Mouse (Mus musculus): ENCODE data around the gene Pcdh7. TPM values are rescaled to one million over a fixed set of nuclear protein-coding genes. Genes with fewer than 3 reads are reported as not detected.

Pcdh7 gene
- polyA plus RNA-seq, 1 experiment from 2014 or later, result 5.8 TPM

DNA sequence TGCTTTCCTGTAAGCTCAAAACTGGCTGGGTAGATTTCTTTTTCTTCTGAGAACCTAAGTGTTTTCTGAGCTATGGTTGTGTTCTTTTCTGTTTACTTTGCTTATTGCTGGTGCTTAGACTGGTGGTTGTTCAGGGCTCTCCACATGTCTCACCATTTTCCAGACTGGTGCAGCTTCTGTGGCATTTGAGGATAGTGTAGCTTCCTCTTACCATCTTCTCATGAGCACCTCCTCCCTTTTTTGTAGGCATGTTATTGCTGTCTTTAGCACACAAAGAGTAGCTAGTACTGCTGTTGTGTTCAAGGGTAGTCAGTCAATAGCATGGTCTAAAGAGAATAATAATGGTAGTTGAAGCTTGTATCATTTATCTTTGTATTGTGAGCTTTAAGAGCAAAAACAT is 62.2 kb downstream of the Pcdh7 start:
- no peaks in the 10 kb centered on the region for H3K27me3 ChIP-seq (replicated peaks)
- H3K4me2 ChIP-seq (replicated peaks), result no peak overlapping the region
- no peaks in the 10 kb centered on the region for H3K36me3 ChIP-seq
- H3K9me3 ChIP-seq, result no peaks in the 10 kb centered on the region
- no peak overlapping the region for H3K4me3 ChIP-seq (replicated peaks)
- no peak overlapping the region for H3K9ac ChIP-seq
- no peak overlapping the region for H3K27ac ChIP-seq
- ATAC-seq, result no peak
- no peaks in the 10 kb centered on the region for H3K4me1 ChIP-seq (replicated peaks)

DNA sequence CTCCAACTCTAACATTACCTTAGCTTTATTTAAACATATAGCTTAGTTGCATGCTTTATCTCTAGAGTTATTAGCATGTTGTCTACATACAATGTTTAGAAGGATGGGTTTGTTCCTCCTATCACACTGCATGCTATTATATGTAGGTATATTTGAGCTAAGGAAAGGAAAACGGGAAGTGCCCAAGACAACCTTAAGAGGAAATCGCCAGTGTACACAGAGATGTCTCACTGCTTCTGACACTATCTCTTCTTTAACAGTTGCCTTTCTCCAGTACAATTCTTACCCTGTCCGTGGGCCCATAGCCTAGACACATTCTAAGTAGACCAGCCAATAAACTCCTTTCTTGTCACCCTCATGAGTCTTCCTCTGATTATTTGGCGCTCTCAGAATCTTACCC is 62.8 kb downstream of the Pcdh7 start:
- H3K4me3 ChIP-seq (replicated peaks), result no peak overlapping the region
- H3K9me3 ChIP-seq, result no peaks in the 10 kb centered on the region
- ATAC-seq, result no peak
- H3K9ac ChIP-seq, result no peak overlapping the region
- H3K27ac ChIP-seq, result no peak overlapping the region
- no peak overlapping the region for H3K4me2 ChIP-seq (replicated peaks)
- H3K27me3 ChIP-seq (replicated peaks), result no peaks in the 10 kb centered on the region
- WGBS, result 90% methylated on average over 4 of the region's 4 CpGs
- H3K4me1 ChIP-seq (replicated peaks), result no peaks in the 10 kb centered on the region
- no peaks in the 10 kb centered on the region for H3K36me3 ChIP-seq

DNA sequence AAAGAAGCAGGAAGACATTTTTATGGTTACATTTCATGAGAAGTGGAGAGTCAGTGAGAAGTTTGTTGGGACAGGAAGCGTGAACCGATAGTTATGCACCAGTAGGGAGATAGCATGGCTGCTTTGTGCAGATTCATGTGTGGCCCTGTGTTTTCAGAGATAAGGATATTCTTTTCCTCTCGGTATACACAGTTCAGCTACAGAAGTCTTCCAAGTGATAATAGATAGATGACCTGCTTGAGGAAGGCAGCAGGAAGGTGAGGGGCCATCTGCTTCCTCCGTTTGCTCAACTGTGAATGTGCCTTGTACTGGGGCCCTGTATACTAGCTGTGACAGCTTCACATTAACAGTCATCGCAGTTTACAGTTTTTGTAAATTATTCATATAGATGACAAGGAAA is 64.2 kb downstream of the Pcdh7 start:
- no peak overlapping the region for H3K4me3 ChIP-seq (replicated peaks)
- H3K9ac ChIP-seq, result no peak overlapping the region
- H3K4me2 ChIP-seq (replicated peaks), result no peak overlapping the region
- 57% methylated on average over 5 of the region's 5 CpGs for WGBS
- peak; percentile 72; the same call in 1 of the 2 replicates for ATAC-seq
- H3K27ac ChIP-seq, result no peak overlapping the region
- H3K36me3 ChIP-seq, result no peaks in the 10 kb centered on the region
- H3K27me3 ChIP-seq (replicated peaks), result no peaks in the 10 kb centered on the region
- no peaks in the 10 kb centered on the region for H3K4me1 ChIP-seq (replicated peaks)
- H3K9me3 ChIP-seq, result no peaks in the 10 kb centered on the region

- 84% methylated on average over 3 of the region's 3 CpGs for whole genome bisulfite sequencing
- Histone ChIP-seq H3K9me3 (no peaks in the 10 kb centered on the region), H3K27ac (no peak overlapping the region), H3K4me1 (replicated peaks) (no peaks in the 10 kb centered on the region), H3K9ac (no peak overlapping the region), H3K27me3 (replicated peaks) (no peaks in the 10 kb centered on the region), H3K4me3 (replicated peaks) (no peak overlapping the region), H3K36me3 (no peaks in the 10 kb centered on the region), H3K4me2 (replicated peaks) (no peak overlapping the region)
- no peak for ATAC-seq
These were observed 64.8 kb downstream of the Pcdh7 start for GRCm38 (mm10) chr5:57782546-57782945.

DNA sequence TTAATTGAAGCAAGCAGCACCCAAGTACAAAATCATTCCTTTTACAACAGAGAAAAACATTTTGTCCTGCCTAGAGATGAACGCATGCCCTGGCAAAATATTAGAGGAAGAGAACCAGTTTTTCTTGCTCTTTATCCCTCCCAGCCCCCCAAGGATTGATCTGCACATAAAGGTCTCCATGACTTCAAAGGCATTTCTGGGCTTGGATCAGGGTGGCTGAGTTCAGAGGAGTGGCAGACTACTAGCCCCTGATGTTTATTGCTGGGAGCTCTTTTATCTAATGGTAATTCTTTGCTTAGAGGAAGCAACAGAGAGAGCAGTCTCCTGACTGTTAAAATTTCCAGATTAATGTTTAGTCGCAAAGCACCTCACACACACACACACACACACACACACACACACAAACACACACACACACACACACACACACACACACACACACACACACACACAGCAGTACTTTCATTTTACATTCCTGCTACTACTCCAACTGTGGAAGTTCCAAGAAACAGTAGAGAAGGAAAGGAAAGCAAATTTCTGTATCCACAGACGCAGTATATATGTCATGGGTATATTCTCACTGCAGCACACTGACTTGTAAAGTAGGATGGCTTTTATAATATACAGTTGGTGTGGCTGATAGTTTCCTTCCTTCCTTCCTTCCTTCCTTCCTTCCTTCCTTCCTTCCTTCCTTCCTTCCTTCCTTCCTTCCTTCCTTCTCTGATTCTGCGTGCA is 71.2 kb downstream of the Pcdh7 start:
- no peaks in the 10 kb centered on the region for H3K9me3 ChIP-seq
- 45% methylated on average over 4 of the region's 4 CpGs for WGBS
- no peak overlapping the region for H3K4me2 ChIP-seq (replicated peaks)
- no peak overlapping the region for H3K27ac ChIP-seq
- ATAC-seq, result peak; percentile 93
- H3K27me3 ChIP-seq (replicated peaks), result no peaks in the 10 kb centered on the region
- H3K4me3 ChIP-seq (replicated peaks), result no peak overlapping the region
- no peak overlapping the region for H3K9ac ChIP-seq
- H3K4me1 ChIP-seq (replicated peaks), result no peaks in the 10 kb centered on the region
- H3K36me3 ChIP-seq, result no peaks in the 10 kb centered on the region

GRCm38 (mm10) chr5:57796337-57796736 is 78.6 kb downstream of the Pcdh7 start:
- no peak for ATAC-seq
- Histone ChIP-seq H3K9ac (no peak overlapping the region), H3K9me3 (no peaks in the 10 kb centered on the region)

GRCm38 (mm10) chr5:57797951-57798670 is 80.3 kb downstream of the Pcdh7 start:
- no peak overlapping the region for H3K4me2 ChIP-seq (replicated peaks)
- H3K27me3 ChIP-seq (replicated peaks), result no peaks in the 10 kb centered on the region
- no peak overlapping the region for H3K4me3 ChIP-seq (replicated peaks)
- H3K36me3 ChIP-seq, result no peaks in the 10 kb centered on the region
- H3K4me1 ChIP-seq (replicated peaks), result no peaks in the 10 kb centered on the region
- no peak for ATAC-seq
- H3K27ac ChIP-seq, result no peak overlapping the region
- WGBS, result 70% methylated on average over 7 of the region's 7 CpGs
- no peaks in the 10 kb centered on the region for H3K9me3 ChIP-seq
- no peak overlapping the region for H3K9ac ChIP-seq

More at GRCm38 (mm10) chr5:57796337-57796736, 78.6 kb downstream of the Pcdh7 start:
- Histone ChIP-seq H3K4me3 (replicated peaks) (no peak overlapping the region), H3K4me1 (replicated peaks) (no peaks in the 10 kb centered on the region), H3K36me3 (no peaks in the 10 kb centered on the region), H3K4me2 (replicated peaks) (no peak overlapping the region), H3K27me3 (replicated peaks) (no peaks in the 10 kb centered on the region), H3K27ac (no peak overlapping the region)

DNA sequence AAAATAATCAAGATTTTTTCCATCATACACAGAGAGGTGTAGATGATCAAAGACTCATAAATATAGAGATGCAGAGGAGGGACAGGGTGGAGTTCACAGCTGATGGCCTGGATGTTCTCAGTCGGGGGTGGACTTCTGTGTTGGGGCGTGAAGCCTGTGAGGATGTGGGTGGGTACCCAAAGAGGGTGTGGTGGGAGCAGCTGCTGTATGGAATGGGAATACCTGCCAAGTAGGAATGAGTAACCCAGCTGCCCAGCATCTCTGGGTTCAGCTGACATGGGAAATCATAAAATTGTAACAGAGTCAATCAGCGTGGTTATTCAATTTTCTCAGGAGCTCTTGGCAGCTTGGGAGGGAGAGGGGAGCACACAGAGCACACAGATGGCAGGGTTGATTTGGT is 85.3 kb downstream of the Pcdh7 start:
- H3K4me1 ChIP-seq (replicated peaks), result no peaks in the 10 kb centered on the region
- no peaks in the 10 kb centered on the region for H3K36me3 ChIP-seq
- no peaks in the 10 kb centered on the region for H3K27me3 ChIP-seq (replicated peaks)
- no peak for ATAC-seq
- H3K9me3 ChIP-seq, result no peaks in the 10 kb centered on the region
- H3K4me2 ChIP-seq (replicated peaks), result no peak overlapping the region
- no peak overlapping the region for H3K4me3 ChIP-seq (replicated peaks)
- no peak overlapping the region for H3K27ac ChIP-seq
- WGBS, result 81% methylated on average over 3 of the region's 3 CpGs
- no peak overlapping the region for H3K9ac ChIP-seq

- WGBS, result 83% methylated on average over 5 of the region's 5 CpGs
- Histone ChIP-seq H3K9me3 (no peaks in the 10 kb centered on the region), H3K4me3 (replicated peaks) (no peak overlapping the region), H3K36me3 (no peaks in the 10 kb centered on the region), H3K9ac (no peak overlapping the region), H3K27ac (no peak overlapping the region), H3K4me2 (replicated peaks) (no peak overlapping the region), H3K27me3 (replicated peaks) (no peaks in the 10 kb centered on the region), H3K4me1 (replicated peaks) (no peaks in the 10 kb centered on the region)
- no peak for ATAC-seq
These were observed 86.1 kb downstream of the Pcdh7 start for GRCm38 (mm10) chr5:57803890-57804289.

- ATAC-seq, result no peak
- H3K4me2 ChIP-seq (replicated peaks), result no peak overlapping the region
- H3K36me3 ChIP-seq, result no peaks in the 10 kb centered on the region
- no peaks in the 10 kb centered on the region for H3K9me3 ChIP-seq
- H3K27ac ChIP-seq, result no peak overlapping the region
- WGBS, result 54% methylated on average over 2 of the region's 2 CpGs
- no peak overlapping the region for H3K4me3 ChIP-seq (replicated peaks)
- H3K27me3 ChIP-seq (replicated peaks), result no peaks in the 10 kb centered on the region
- H3K4me1 ChIP-seq (replicated peaks), result no peaks in the 10 kb centered on the region
- H3K9ac ChIP-seq, result no peak overlapping the region
These were observed 89.6 kb downstream of the Pcdh7 start for GRCm38 (mm10) chr5:57807350-57807749.

DNA sequence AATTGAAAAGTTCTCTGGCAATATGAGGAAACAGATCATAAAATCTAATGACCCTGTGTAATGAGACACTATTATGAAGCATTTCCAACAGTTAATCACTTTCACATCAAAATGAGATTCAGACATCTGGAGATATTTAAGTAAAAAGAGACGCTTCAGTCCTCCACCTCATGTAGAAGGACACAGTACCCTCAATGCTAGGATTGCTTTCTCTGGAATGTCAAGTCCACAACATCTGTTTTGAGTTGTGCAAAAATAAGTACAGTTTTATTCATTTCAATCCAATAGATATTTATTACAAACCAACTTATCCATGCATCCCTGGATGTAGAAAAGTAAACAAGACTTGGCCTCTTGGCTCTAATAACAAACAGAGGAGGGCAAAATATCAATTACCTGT is 92.9 kb downstream of the Pcdh7 start:
- 76% methylated on average over 1 of the region's 1 CpGs for WGBS
- H3K9me3 ChIP-seq, result no peaks in the 10 kb centered on the region
- no peak overlapping the region for H3K9ac ChIP-seq
- H3K4me3 ChIP-seq (replicated peaks), result no peak overlapping the region
- H3K27ac ChIP-seq, result no peak overlapping the region
- no peak overlapping the region for H3K4me2 ChIP-seq (replicated peaks)
- ATAC-seq, result no peak
- H3K4me1 ChIP-seq (replicated peaks), result no peaks in the 10 kb centered on the region
- no peaks in the 10 kb centered on the region for H3K36me3 ChIP-seq
- H3K27me3 ChIP-seq (replicated peaks), result no peaks in the 10 kb centered on the region

GRCm38 (mm10) chr5:57815964-57816589 is 98.3 kb downstream of the Pcdh7 start:
- no peak overlapping the region for H3K4me2 ChIP-seq (replicated peaks)
- no peak overlapping the region for H3K4me3 ChIP-seq (replicated peaks)
- H3K4me1 ChIP-seq (replicated peaks), result no peaks in the 10 kb centered on the region
- no peaks in the 10 kb centered on the region for H3K36me3 ChIP-seq
- no peaks in the 10 kb centered on the region for H3K27me3 ChIP-seq (replicated peaks)
- no peak overlapping the region for H3K27ac ChIP-seq
- H3K9me3 ChIP-seq, result no peaks in the 10 kb centered on the region
- no peak for ATAC-seq
- 82% methylated on average over 5 of the region's 5 CpGs for WGBS
- H3K9ac ChIP-seq, result no peak overlapping the region
